Mouse (Mus musculus): Measurements from ENCODE around the gene Slc30a5.

DNA sequence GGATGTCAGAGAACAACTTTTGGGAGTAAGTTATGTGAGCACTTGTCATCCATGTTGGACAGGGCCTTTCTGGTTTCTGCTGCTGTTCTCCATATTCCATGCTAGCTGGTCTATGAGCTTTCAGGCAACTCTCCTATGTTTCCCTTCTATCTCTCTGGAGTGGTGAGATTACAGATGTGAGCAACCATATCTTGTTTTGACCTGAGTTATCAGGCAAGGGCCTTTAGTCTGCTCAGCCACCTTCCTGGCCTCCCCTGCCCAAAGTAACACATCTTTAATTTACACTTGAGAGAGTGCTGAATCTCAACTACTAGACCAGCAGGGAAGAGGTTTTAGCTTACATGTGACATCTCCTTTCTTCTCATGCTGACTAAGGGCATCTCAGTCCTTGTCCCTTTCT, 32.5 kb upstream of the Slc30a5 start:
- TF ChIP-seq TAL1 (IDR thresholded peaks at IDR 0.05; ENCODE audit: low read length) (peak; percentile 45; the same call in 2 of the 3 replicates), GATA1 (IDR thresholded peaks at IDR 0.05; ENCODE audit: low read length) (peak; percentile 45; the same call in 1 of the 2 replicates)

Data from erythroblast, embryonic 14.5 days (primary cell).